Mouse (Mus musculus) 416B (cell line): ENCODE measurements around the gene Adora3.
"Not testable (repeated sequence)": the region's sequence is repeated elsewhere in the genome, so short reads cannot be mapped to it uniquely, and the experiment has no call there.

Experiments used
- DNase-seq: peaks from one replicate; pipeline ENCODE4 v3.0.0; 2011; ENCODE audit warnings: low read depth

Gene Adora3

GRCm38 (mm10) chr3:105901468-105901867 is 30.8 kb downstream of the Adora3 start:
- no peak for DNase-seq

DNA sequence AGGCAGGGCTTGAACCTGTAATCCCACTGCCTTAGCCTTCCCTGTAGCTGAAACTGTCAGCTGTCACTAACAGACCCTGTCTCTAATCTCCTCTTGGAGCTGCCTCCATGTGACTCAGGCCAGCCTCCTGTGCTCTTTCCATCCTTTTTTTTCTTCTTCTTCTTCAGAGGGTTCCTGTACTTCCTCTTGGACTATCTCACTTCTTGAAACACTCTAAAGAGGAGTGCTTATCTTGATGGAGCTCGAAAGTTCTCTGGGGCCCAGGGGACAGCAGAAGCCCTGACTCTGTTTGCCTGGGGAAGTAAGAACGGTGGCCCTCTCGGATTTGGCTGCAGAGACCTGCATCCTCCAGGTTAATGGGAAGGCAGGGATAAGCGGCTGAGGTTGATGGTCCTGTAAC is 33.6 kb downstream of the Adora3 start:
- DNase-seq = no peak

DNA sequence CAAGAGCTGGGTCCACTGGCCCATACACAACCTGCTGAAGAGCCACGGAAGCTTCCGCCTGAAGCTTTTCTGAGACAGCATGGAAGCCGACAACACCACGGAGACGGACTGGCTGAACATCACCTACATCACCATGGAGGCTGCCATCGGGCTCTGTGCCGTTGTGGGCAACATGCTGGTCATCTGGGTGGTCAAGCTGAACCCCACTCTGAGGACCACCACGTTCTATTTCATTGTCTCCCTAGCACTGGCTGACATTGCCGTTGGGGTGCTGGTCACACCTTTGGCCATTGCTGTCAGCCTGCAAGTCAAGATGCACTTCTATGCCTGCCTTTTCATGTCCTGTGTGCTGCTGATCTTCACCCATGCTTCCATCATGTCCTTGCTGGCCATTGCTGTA is 34.1 kb downstream of the Adora3 start:
- DNase-seq = no peak

DNA sequence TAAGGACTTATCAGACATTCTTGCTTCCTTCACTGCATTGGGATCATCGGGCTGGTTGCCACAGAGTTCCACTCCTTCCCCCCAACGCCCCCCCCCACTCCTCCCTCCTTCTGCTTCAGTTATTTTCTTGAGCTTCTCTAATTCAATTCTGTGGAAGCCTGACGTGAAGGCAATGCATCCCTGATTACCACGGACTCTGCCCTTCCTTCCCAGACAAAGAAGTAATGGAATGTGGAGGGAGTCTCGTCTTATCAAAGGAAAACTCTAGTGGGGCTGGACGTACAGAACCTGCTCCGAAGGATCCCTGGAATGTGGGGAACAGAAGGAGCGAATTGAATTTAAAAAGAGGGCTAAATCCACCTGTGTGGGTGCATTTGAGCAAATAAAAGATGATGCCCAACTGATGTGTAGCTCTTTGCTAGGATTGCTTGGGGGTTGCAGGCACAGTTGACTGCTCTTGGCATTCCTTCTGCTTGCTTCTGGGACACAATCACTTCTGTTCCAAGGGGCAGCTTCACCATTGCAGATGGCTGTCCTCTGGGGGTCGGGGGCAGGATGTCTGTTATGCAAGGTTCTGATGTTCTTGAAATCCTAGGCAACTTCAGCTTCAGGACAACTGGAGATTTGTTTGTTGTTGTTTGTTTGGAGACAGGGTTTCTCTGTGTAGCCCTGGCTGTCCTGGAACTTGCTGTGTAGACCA is 37.4 kb downstream of the Adora3 start:
- no peak for DNase-seq

DNA sequence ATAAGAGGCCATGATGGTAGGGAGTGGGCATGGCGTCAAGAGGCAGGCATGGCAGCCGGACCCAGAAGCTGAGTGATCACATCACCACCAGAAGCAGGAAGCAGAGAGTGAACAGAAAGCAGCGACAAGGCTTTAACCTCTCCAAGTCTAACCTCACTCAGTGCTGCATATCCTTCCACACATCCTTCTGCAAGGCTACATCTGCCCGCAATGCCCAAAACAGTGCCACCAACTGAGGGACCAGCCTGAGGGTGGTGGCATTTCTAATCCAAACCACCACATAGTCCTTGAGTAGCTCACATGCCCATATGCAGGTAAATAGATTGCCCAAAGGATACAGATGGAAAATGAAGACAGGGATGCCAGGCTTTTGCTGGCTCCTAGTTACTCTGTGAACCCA is 38.3 kb downstream of the Adora3 start:
- no peak for DNase-seq

DNA sequence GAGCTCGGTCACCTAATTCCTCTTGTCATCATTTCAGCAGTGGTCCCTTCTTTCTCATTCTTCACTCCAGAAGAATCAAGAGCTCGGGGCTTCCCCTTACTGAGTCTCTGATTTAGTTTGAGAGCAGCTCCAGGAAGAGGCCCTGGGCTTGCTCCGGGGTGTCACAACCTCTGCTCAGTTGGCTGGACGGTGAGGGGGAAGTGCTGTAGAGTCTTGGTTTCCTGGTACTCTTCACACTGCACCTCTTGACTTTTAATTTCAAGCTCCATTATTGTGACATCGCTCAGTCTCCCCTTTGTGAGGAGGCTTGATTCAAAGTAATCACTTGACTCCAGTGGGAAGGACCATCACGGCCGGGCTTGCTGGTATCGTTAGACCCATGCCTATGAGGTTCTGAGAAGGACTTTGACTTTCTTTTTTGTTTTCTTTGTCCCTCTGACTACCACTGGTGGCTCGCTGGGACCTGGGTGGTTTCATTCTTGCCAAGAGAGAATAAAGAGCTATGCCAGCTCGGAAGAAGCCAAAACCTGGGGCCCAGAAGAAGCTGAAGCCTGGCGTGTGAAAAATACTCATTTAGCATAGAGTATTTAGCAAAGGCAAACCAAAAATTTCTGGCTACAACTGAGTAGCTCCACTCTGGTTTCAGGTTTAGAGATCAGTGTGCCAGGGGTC is 40.0 kb downstream of the Adora3 start:
- peak; percentile 67 for DNase-seq

GRCm38 (mm10) chr3:105912097-105912880 is 41.6 kb downstream of the Adora3 start:
- DNase-seq = no peak

DNA sequence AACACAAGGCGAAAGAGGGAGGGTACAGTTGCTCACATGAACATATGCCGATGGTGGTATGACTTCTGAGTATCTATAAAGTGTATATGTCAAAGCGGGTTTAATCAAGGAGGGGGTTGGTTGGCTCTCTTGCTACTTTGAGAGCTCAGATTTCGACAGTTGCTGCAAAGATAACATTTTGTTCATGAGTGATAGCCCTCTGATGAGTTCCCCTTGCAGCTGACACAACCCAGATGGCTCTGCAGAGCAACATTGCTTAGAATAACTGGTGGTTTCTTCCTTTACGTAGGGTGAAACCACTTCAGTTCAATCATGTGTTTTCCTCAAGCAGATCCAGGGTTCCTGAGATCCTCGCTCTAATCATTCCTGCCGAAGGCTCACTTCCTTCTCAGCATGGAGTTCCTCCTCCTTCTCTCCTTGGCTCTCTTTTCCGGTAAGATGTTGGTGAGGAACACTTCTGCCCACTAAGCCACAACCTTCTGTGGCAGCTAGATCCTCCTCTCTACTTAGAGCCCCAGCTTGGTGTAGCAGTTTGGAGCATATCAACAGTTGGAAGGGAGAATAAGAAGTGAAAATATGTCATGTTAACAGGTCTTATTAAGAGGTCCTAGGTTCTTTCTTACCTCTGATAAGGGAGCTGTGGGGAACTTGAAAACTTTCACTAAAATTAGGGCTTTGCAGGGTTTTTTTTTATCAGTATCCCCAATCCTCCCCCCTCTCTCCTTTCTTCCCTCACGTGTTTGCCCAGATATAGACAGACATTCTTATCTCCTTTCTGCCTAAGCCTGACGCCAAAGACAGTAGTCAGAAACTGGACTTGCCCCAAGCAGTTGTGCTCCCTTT is 43.4 kb downstream of the Adora3 start:
- DNase-seq = peak; percentile 59

GRCm38 (mm10) chr3:105915281-105915680 is 44.6 kb downstream of the Adora3 start:
- no peak for DNase-seq

DNA sequence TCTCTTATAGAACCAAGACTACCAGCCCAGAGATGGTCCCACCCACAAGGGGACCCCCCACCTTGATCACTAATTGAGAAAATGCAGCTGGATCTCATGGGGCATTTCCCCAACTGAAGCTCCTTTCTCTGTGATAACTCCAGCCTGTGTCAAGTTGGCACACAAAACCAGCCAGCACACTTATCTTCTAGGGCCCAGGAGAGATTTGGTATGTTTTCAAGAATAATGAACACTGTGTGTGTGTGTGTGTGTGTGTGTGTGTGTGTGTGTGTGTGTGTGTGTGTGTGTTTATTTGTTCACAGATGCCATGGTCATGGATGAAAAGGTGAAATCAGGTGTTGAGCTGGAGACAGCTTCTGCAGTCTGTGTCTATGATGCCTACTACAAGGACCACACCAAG is 45.8 kb downstream of the Adora3 start:
- DNase-seq = not testable (repeated sequence)

GRCm38 (mm10) chr3:105917656-105918354 is 47.1 kb downstream of the Adora3 start:
- DNase-seq = peak; percentile 79

DNA sequence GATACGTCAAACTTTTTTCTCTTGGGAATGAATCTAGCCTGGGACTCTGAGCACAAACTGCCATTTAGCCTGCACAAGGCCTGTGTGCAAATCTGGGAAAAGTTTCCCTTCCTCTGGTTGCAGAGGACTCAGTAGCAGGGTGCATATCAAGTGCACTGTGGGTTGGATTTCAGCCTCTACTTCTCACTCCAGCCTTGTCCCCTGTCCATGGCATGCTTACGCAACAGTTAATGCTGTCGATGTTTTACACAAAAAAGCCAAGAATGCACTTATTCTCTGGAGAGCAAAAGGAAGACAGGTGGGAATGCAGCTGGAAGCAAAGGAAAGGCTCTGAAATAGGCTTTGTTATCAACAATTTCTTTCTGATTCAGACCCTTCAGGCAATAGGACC is 47.7 kb downstream of the Adora3 start:
- DNase-seq = peak; percentile 61

GRCm38 (mm10) chr3:105920743-105921142 is 50.1 kb downstream of the Adora3 start:
- not testable (repeated sequence) for DNase-seq

GRCm38 (mm10) chr3:105921959-105922358 is 51.3 kb downstream of the Adora3 start:
- DNase-seq = no peak

DNA sequence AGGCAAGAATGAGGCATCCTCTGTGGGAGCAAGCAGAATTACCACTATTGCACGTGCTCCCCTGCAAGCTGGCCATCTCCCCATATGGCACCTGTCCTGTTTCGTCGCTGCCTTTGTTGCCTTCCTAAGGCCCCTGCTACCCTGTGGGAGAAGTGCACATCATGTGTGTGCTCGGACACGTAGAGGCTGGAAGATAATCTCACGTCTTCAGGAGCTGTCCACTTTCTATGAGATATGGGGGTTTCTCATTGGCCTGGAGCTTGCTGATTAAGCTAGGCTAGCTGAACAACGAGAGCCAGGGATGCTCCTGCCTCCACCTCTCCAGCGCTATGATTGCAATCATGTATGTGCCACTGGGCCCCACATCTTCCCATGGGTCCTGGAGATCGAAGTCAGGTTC is 54.0 kb downstream of the Adora3 start:
- DNase-seq = no peak

- DNase-seq = no peak
Observed at GRCm38 (mm10) chr3:105927561-105928194, 57.0 kb downstream of the Adora3 start.

- no peak for DNase-seq
Observed at GRCm38 (mm10) chr3:105928195-105928569, 57.5 kb downstream of the Adora3 start.

- no peak for DNase-seq
Observed at GRCm38 (mm10) chr3:105928781-105929180, 58.1 kb downstream of the Adora3 start.

GRCm38 (mm10) chr3:105929821-105930220 is 59.2 kb downstream of the Adora3 start:
- DNase-seq = no peak

DNA sequence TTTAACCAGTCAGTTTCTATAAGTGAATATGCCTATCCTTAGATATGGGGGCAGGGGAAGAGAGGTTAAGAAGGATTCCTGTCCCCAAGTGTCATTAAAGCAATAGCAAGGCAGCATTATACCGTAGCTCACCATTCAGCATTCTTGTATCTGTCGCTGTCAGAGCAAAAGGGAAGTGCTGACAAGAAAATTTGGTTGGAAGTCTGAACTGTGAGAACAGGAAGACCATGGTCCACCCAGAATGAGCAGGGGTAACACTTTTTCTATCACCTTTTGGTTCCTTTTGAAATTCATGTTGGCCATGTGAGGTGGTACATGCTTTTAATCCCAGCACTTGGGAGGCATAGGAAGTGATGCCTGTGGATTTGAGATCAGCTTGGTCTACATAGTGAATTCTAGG is 60.4 kb downstream of the Adora3 start:
- no peak for DNase-seq
